Mouse (Mus musculus) liver, postnatal 0 days (tissue): ENCODE measurements at regions not wholly inside any gene's neighbourhood (a gene's known extent, or its start where the extent isn't known, plus 50 kb on each side); places are given as distances from the start of the nearest gene placed in this dataset.

Source experiments
- CTCF ChIP-seq: sonication (generic); IDR thresholded peaks from 2 replicates; pipeline ENCODE4 v1.5.1; 2016; ENCODE audit warnings: antibody characterized with exemption, low read depth
- EP300 ChIP-seq: IDR thresholded peaks from 2 replicates; pipeline ENCODE4 v1.6.1; 2016; ENCODE audit warnings: antibody characterized with exemption, low read depth, mild to moderate bottlenecking

DNA sequence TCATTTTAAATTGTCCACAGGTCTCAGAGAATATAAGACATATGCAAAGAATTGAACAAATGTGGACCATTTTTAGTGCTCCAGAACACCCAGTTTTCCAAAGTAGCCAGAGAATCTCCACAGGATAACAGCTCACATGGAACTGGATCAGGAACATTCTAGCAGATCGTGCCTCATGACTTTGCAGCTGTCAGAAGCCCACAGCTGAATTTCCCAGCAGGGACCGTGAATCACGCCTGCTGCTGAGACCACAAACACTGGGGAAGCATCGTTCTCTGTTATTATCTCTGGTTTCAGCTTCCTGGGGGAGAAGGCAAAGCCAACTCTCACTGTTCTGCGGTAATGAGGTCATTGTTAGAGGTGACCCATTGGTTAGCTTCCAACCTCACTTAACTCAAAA is 60.4 kb upstream of the Gpr139 start:
- TF ChIP-seq CTCF (no peak), EP300 (no peak)
